Mouse (Mus musculus) lung, postnatal 0 days (tissue): ENCODE data around the gene Anapc15-ps. TPM values are rescaled to one million over a fixed set of nuclear protein-coding genes. Genes with fewer than 3 reads are reported as not detected.

ENCODE experiments used
- ATAC-seq: fragments of 200-750 bp; cut with Nextera tagmentation; 2 replicates; pipeline ENCODE4 v1.8.0; 2017; ENCODE audit warnings: moderate library complexity
- DNase-seq: peaks from one replicate; pipeline ENCODE4 v3.0.0-alpha.2; 2016; ENCODE audit warnings: low spot score
- H3K27ac ChIP-seq: fragments of 300-500 bp; sonication (generic); 2 replicates; pipeline ENCODE4 v1.5.1; 2014; ENCODE audit warnings: antibody characterized with exemption, mild to moderate bottlenecking, low read length, mixed read lengths
- H3K27me3 ChIP-seq: fragments of 300-500 bp; sonication (generic); replicated peaks from 2 replicates; pipeline ENCODE4 v1.6.1; 2014; ENCODE audit warnings: low read length, mixed read lengths; ENCODE audit not compliant: insufficient read depth
- H3K36me3 ChIP-seq: fragments of 300-500 bp; sonication (generic); 2 replicates; pipeline ENCODE4 v1.6.1; 2014; ENCODE audit warnings: low read length, mixed read lengths; ENCODE audit not compliant: insufficient read depth
- H3K4me1 ChIP-seq: fragments of 300-500 bp; sonication (generic); 2 replicates; pipeline ENCODE4 v1.6.1; 2014; ENCODE audit warnings: antibody characterized with exemption, low read depth, low read length, mixed read lengths; ENCODE audit not compliant: insufficient read depth
- H3K4me2 ChIP-seq: fragments of 300-500 bp; sonication (generic); replicated peaks from 2 replicates; pipeline ENCODE4 v1.6.1; 2014; ENCODE audit warnings: low read depth, mild to moderate bottlenecking, low read length, moderate library complexity, mixed read lengths
- H3K4me3 ChIP-seq: fragments of 300-500 bp; sonication (generic); 2 replicates; pipeline ENCODE4 v1.5.1; 2014; ENCODE audit warnings: low read depth, low read length
- H3K9ac ChIP-seq: fragments of 300-500 bp; sonication (generic); replicated peaks from 2 replicates; pipeline ENCODE4 v1.6.1; 2014; ENCODE audit warnings: low read depth, mild to moderate bottlenecking
- H3K9me3 ChIP-seq: fragments of 300-500 bp; sonication (generic); 2 replicates; pipeline ENCODE4 v1.6.1; 2016; ENCODE audit warnings: low read length, mixed read lengths
- CTCF ChIP-seq: IDR thresholded peaks from 2 replicates; pipeline ENCODE4 v1.5.1; 2016; ENCODE audit warnings: antibody characterized with exemption, mild to moderate bottlenecking
- EP300 ChIP-seq: IDR thresholded peaks from 2 replicates; pipeline ENCODE4 v1.6.1; 2016; ENCODE audit warnings: antibody characterized with exemption, mild to moderate bottlenecking, control low read depth
- WGBS: fragments of 180-500 bp; shearing (Covaris S2); extraction: QIAGEN DNeasy Blood & Tissue Kit; methylation state at CpG from one replicate; pipeline ENCODE4 v1.1.7; 2014; 5-methylcytosine and 5-hydroxymethylcytosine counted together
- polyA plus RNA-seq: library from polyadenylated mRNA; unstranded; fragments of >200 nt; fragmentation: Nextera tagmentation; extraction: Ambion mirVana; gene quantifications from 2 replicates; pipeline ENCODE4 v1.2.1, GENCODE M21; 2015

Gene Anapc15-ps
- polyA plus RNA-seq, 1 experiment from 2014 or later: not detected

DNA sequence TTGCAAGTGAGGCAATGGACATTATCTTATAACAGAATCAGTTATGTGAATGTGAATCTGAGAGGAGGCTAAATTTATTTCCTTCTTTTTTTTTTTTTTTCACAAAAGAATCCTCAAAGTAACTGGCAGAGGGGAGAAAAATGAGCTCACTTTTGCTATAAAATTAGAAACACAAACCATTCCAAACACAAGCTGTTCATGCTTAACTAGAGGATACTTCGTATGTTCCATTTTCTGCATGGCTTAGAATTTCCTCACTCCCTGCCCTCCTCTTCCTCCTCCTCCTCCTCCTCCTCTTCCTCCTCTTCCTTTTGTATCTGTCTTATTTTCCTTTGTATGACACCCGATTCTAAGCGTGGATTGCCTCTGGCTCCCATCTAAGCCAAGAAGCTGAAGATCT is 32.5 kb upstream of the Anapc15-ps start:
- 80% methylated on average over 3 of the region's 3 CpGs for WGBS
- Histone ChIP-seq H3K9ac (no peak overlapping the region), H3K27ac (no peak overlapping the region), H3K4me3 (no peak overlapping the region), H3K9me3 (no peaks in the 10 kb centered on the region), H3K36me3 (no peaks in the 10 kb centered on the region), H3K27me3 (no peaks in the 10 kb centered on the region), H3K4me2 (no peak overlapping the region), H3K4me1 (no peaks in the 10 kb centered on the region)
- no peak for DNase-seq
- TF ChIP-seq EP300 (no peak), CTCF (no peak)
- ATAC-seq: no peak

DNA sequence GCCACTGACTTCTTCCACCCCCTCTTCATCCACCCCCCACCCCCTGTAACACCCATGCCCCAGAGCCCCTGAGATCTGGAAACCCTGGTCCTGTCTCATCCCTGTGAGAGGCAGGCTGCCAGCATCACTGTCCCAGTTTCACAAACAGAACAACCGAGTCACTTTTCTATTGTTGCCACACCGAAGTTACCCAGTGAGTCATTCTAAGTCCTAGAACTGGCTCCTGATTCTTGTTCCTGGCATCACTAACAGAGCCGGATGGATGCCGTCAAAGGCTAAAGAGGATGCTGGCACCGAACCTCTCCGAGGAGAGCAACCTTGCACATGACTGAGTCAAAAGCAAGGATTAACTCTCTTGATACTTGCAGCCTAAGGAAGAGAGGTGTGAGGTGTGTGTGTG is 31.6 kb upstream of the Anapc15-ps start:
- H3K9me3 ChIP-seq: no peaks in the 10 kb centered on the region
- no peak for TF ChIP-seq CTCF
- TF ChIP-seq EP300: no peak
- no peaks in the 10 kb centered on the region for H3K4me1 ChIP-seq
- no peak overlapping the region for H3K4me3 ChIP-seq
- H3K36me3 ChIP-seq: no peaks in the 10 kb centered on the region
- ATAC-seq (peak; percentile 16; the same call in 1 of the 2 replicates), DNase-seq (no peak)
- H3K27me3 ChIP-seq: no peaks in the 10 kb centered on the region
- no peak overlapping the region for H3K27ac ChIP-seq
- WGBS: 75% methylated on average over 6 of the region's 6 CpGs
- H3K4me2 ChIP-seq: no peak overlapping the region
- H3K9ac ChIP-seq: no peak overlapping the region

- H3K27me3 ChIP-seq: no peaks in the 10 kb centered on the region
- no peak overlapping the region for H3K27ac ChIP-seq
- TF ChIP-seq EP300 (no peak), CTCF (no peak)
- H3K4me3 ChIP-seq: no peak overlapping the region
- no peak overlapping the region for H3K4me2 ChIP-seq
- ATAC-seq (no peak), DNase-seq (no peak)
- WGBS: 88% methylated on average over 5 of the region's 5 CpGs
- H3K9me3 ChIP-seq: no peaks in the 10 kb centered on the region
- no peaks in the 10 kb centered on the region for H3K36me3 ChIP-seq
- no peaks in the 10 kb centered on the region for H3K4me1 ChIP-seq
- no peak overlapping the region for H3K9ac ChIP-seq
Measured at GRCm38 (mm10) chr10:95703730-95704129, 30.5 kb upstream of the Anapc15-ps start.

DNA sequence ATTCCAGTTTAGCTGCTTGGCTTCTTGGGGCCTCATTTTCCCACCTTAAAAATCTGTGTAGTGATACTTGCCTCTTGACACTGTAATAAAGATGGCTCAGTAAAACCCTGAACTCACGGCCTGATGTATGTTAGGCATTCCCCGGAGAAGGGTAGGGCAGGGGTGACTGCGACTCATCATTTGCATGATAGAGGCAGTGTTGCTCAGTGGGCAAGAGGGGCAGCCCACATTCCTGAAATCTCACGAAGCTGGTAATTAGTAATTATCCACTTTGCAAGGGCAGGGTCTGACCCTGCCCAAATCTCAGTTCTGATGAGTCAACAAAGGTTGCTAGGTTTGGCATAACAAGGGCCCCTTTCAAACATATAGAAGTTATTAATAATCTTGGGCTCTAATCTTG is 27.2 kb upstream of the Anapc15-ps start:
- Histone ChIP-seq H3K36me3 (no peaks in the 10 kb centered on the region), H3K27ac (no peak overlapping the region), H3K9ac (no peak overlapping the region), H3K4me1 (no peaks in the 10 kb centered on the region), H3K27me3 (no peaks in the 10 kb centered on the region), H3K4me2 (no peak overlapping the region), H3K4me3 (no peak overlapping the region), H3K9me3 (no peaks in the 10 kb centered on the region)
- ATAC-seq: no peak
- TF ChIP-seq CTCF (no peak), EP300 (no peak)
- 75% methylated on average over 4 of the region's 4 CpGs for WGBS
- DNase-seq: no peak

DNA sequence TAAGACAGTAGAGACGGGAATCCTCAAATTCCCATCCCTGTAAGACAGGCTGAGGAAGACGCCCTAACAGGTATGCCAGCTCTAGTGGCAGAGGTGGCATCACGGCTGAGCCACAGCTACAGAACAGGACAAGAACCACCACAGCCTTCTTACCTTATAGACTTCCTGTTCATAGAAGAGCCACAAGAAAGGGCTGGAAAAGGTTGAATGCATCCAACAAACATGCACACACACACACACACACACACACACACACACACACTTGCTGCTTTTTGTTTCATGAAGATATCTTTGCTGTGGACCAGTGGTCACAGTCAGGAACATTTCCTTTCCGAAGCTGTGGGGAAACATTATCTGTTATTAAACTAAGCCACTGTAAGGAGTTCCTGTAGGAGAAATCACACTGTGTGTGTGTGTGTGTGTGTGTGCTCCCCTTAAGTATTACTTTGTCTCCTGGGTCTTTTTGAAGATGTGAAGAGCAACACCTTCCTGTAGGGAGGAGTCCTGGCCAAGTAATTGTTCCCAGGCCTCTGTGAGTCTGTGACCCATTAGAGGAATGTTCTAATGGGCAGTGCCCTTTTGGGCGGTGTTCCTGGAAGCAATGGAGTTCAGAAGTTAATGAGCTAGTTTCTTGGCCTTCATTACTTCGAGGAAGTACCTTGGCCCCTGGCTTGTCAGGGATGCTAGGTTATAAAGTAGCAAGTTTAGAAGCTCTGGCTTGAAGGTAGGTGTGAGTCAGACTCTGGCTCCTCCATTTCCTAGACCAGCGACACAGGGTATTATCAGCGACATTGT is 25.9 kb upstream of the Anapc15-ps start:
- Histone ChIP-seq H3K4me2 (no peak overlapping the region), H3K36me3 (no peaks in the 10 kb centered on the region), H3K4me3 (no peak overlapping the region), H3K27ac (no peak overlapping the region), H3K27me3 (no peaks in the 10 kb centered on the region), H3K9me3 (no peaks in the 10 kb centered on the region), H3K9ac (no peak overlapping the region), H3K4me1 (no peaks in the 10 kb centered on the region)
- no peak for TF ChIP-seq EP300
- no peak for TF ChIP-seq CTCF
- ATAC-seq: no peak
- WGBS: 84% methylated on average over 8 of the region's 8 CpGs
- no peak for DNase-seq

- no peak for ATAC-seq
- WGBS: 36% methylated on average over 3 of the region's 3 CpGs
- H3K9me3 ChIP-seq: no peaks in the 10 kb centered on the region
- H3K9ac ChIP-seq: no peak overlapping the region
- H3K4me1 ChIP-seq: no peaks in the 10 kb centered on the region
- no peak overlapping the region for H3K4me2 ChIP-seq
- no peak for DNase-seq
- no peaks in the 10 kb centered on the region for H3K27me3 ChIP-seq
- no peaks in the 10 kb centered on the region for H3K36me3 ChIP-seq
- H3K27ac ChIP-seq: no peak overlapping the region
- H3K4me3 ChIP-seq: no peak overlapping the region
- TF ChIP-seq EP300 (no peak), CTCF (no peak)
Measured at GRCm38 (mm10) chr10:95696253-95696641, 23.0 kb upstream of the Anapc15-ps start.
